41 mouse cellular contexts compared by ENCODE assay signal in the genomic region with DNA sequence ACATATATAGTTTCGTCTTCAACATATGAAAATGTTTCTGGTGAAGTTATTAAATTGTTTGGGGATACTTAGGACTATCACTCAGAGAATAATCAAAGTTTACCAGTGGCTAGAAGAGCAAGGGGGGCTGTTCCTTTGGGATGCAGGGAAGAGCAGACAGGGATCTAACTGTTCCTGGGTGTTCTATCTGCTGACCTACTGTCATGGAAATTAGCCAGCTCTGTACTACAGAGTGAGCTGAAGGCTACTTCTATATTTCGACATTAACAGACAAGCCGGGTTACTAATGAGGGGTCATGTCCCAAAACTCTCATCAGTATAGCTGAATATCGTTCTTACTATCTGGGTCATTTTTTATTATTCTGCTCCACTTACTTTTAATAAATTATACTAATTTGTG. TPM values are rescaled to one million over a fixed set of nuclear protein-coding genes. Genes with fewer than 3 reads are reported as not detected.
DNase-seq lines count a peak whose midpoint lies in the region; ATAC-seq and TF ChIP-seq lines count a peak whose summit lies in the region.
"Had no signal": no experiment of that assay in that cellular context is flagged by ENCODE, and none has a peak within 500 bp of the region (broad histone marks: within the 10 kb centered on the region; RNA-seq: fewer than 3 reads in every experiment).

No protein-coding gene starts in this region.

- 0 out of 2 replicates have a peak, but pooled peaks have one; percentile 30 for ATAC-seq in heart, postnatal 0 days (ENCODE audit: insufficient read depth, low read depth)
- no peak for ATAC-seq in midbrain, embryonic 13.5 days
- ATAC-seq: activated CD4-positive, CD25-positive, alpha-beta regulatory T cell, adult 4 months; forebrain, embryonic 16.5 days; liver, embryonic 12.5 days; liver, postnatal 0 days had no signal

- peak overlapping the region; percentile 61 for H3K4me2 ChIP-seq in heart, postnatal 0 days (ENCODE audit: low read depth, low read length)
- no peak overlapping the region for H3K4me2 ChIP-seq in midbrain, embryonic 13.5 days (replicated peaks)
- H3K4me2 ChIP-seq: embryonic facial prominence, embryonic 13.5 days; hindbrain, embryonic 15.5 days; liver, embryonic 12.5 days; midbrain, embryonic 12.5 days had no signal

- intact Hi-C loops in heart, postnatal 36 days (cut with DNase I) = loop anchor here (10.0 kb wide), 1 partner anchor 169 kb away; no protein-coding TSS in a partner anchor

- H3K4me3 ChIP-seq in heart, postnatal 0 days (ENCODE audit: low read depth, low read length) = peak overlapping the region; percentile 50
- no peak overlapping the region for H3K4me3 ChIP-seq in midbrain, embryonic 13.5 days (replicated peaks)
- H3K4me3 ChIP-seq: embryonic facial prominence, embryonic 13.5 days; forebrain, embryonic 10.5 days; hindbrain, embryonic 10.5 days; hindbrain, embryonic 15.5 days; layer of hippocampus, adult 2 months; liver, embryonic 12.5 days; megakaryocyte, embryonic 14.5 days; midbrain, embryonic 12.5 days had no signal

- 34% methylated on average over 4 of the region's 4 CpGs for WGBS in heart, postnatal 0 days
- WGBS in midbrain, embryonic 13.5 days = 86% methylated on average over 4 of the region's 4 CpGs

- H3K27ac ChIP-seq in heart, postnatal 0 days (ENCODE audit: low read depth) = no peak overlapping the region
- no peak overlapping the region for H3K27ac ChIP-seq in midbrain, embryonic 13.5 days
- H3K27ac ChIP-seq: embryonic facial prominence, embryonic 13.5 days; forebrain, embryonic 10.5 days; hindbrain, embryonic 10.5 days; hindbrain, embryonic 15.5 days; layer of hippocampus, adult 2 months; liver, embryonic 12.5 days; midbrain, embryonic 12.5 days; stomach, postnatal 0 days had no signal

- H3K36me3 ChIP-seq in heart, postnatal 0 days (replicated peaks; ENCODE audit: control insufficient read depth, insufficient read depth, low read length) = no peaks in the 10 kb centered on the region
- no peaks in the 10 kb centered on the region for H3K36me3 ChIP-seq in midbrain, embryonic 13.5 days
- H3K36me3 ChIP-seq: embryonic facial prominence, embryonic 13.5 days; forebrain, embryonic 10.5 days; hindbrain, embryonic 10.5 days; hindbrain, embryonic 15.5 days; liver, embryonic 12.5 days; midbrain, embryonic 12.5 days had no signal

- peak overlapping the region; percentile 62; the same call in 1 of the 2 replicates for H3K9ac ChIP-seq in heart, postnatal 0 days (replicated peaks; ENCODE audit: low read depth, low read length)
- no peak overlapping the region for H3K9ac ChIP-seq in midbrain, embryonic 13.5 days (replicated peaks)
- H3K9ac ChIP-seq: embryonic facial prominence, embryonic 13.5 days; hindbrain, embryonic 15.5 days; liver, embryonic 12.5 days; liver, postnatal 0 days; midbrain, embryonic 12.5 days had no signal

- no peaks in the 10 kb centered on the region for H3K9me3 ChIP-seq in heart, postnatal 0 days (replicated peaks; ENCODE audit: control insufficient read depth, low read length)
- H3K9me3 ChIP-seq in midbrain, embryonic 13.5 days = no peaks in the 10 kb centered on the region
- H3K9me3 ChIP-seq: embryonic facial prominence, embryonic 13.5 days; forebrain, embryonic 10.5 days; hindbrain, embryonic 10.5 days; hindbrain, embryonic 15.5 days; liver, embryonic 12.5 days; megakaryocyte, embryonic 14.5 days; midbrain, embryonic 12.5 days had no signal

- TF ChIP-seq EP300 in heart, postnatal 0 days (IDR thresholded peaks at IDR 0.05; ENCODE audit: low read depth) = no peak

- peak; percentile 54 for DNase-seq in gastrocnemius, adult 18-20 months (ENCODE audit: low spot score)
- DNase-seq in gastrocnemius, postnatal 4 days (ENCODE audit: low spot score in 2 of 2) = no peak
- peak; percentile 7 for DNase-seq in heart, adult 8-10 months (ENCODE audit: low spot score)
- DNase-seq in heart, postnatal 36 days = no peak
- DNase-seq in heart, postnatal 0 days (ENCODE audit: low spot score) = peak; percentile 51
- no peak for DNase-seq in lung, postnatal 36 days
- DNase-seq in kidney, adult 18-20 months = no peak
- DNase-seq: adrenal gland, adult 2 months; adrenal gland, postnatal 36 days; cerebellum, adult 18-20 months; cerebellum, postnatal 10 days; gastrocnemius, postnatal 25 days; kidney, adult 2 months; kidney, postnatal 36 days; left cerebral cortex, postnatal 4 days; liver, postnatal 0 days; lung, postnatal 4 days; thymus, adult 18-20 months; thymus, postnatal 36 days had no signal

- no peaks in the 10 kb centered on the region for H3K27me3 ChIP-seq in heart, postnatal 0 days (ENCODE audit: control insufficient read depth, insufficient read depth, low read length)
- no peaks in the 10 kb centered on the region for H3K27me3 ChIP-seq in midbrain, embryonic 13.5 days
- H3K27me3 ChIP-seq: CH12.LX; embryonic facial prominence, embryonic 13.5 days; hindbrain, embryonic 15.5 days; liver, embryonic 12.5 days; megakaryocyte, embryonic 14.5 days; midbrain, embryonic 12.5 days had no signal

- H3K4me1 ChIP-seq in heart, postnatal 0 days (ENCODE audit: control insufficient read depth, insufficient read depth) = peaks cover 9% of the 10 kb centered on the region
- H3K4me1 ChIP-seq in midbrain, embryonic 13.5 days (replicated peaks) = no peaks in the 10 kb centered on the region
- H3K4me1 ChIP-seq: embryonic facial prominence, embryonic 13.5 days; forebrain, embryonic 10.5 days; hindbrain, embryonic 10.5 days; hindbrain, embryonic 15.5 days; liver, embryonic 12.5 days; megakaryocyte, embryonic 14.5 days; midbrain, embryonic 12.5 days had no signal

- no peak for TF ChIP-seq CTCF in heart, postnatal 0 days (IDR thresholded peaks at IDR 0.05; ENCODE audit: low read depth)

RNA-seq across cellular contexts. Expression of a gene that starts 1.6 kb away (rescaled TPM):
- 100 to 1,000 TPM; 207 to 247 TPM for total RNA-seq in gastrocnemius, adult 18-20 months (2021)
- 100 to 1,000 TPM in 1 of 2 experiments, 10 to 100 TPM in 1; 97.2 to 114 TPM for total RNA-seq in gastrocnemius, postnatal 4 days (2021)
- total RNA-seq in heart, adult 8-10 months (2022) = 10 to 100 TPM; 83.1 to 98.6 (median 87.1) TPM
- total RNA-seq in heart, postnatal 36 days (2021) = 10 to 100 TPM; 76.1 to 78.2 TPM
- total RNA-seq in heart, postnatal 0 days (2014; rRNA removed; ENCODE audit: low replicate concordance) = 23.9 and 29.0 TPM in 2 replicates
- polyA plus RNA-seq in heart, postnatal 0 days (2015; fragmentation: Nextera tagmentation; extraction: Ambion mirVana) = 9.9 and 11.0 TPM in 2 replicates
- not detected in 2 replicates for polyA plus RNA-seq in midbrain, embryonic 13.5 days (2015; fragmentation: Nextera tagmentation; extraction: Ambion mirVana)
- total RNA-seq: CH12.LX; common myeloid progenitor, adult 5-6 weeks; ES-E14; layer of hippocampus, adult 2 months; layer of hippocampus, postnatal 25 days; left cerebral cortex, postnatal 4 days; monocyte, adult 5-6 weeks had no signal
- polyA plus RNA-seq: activated CD4-positive, CD25-positive, alpha-beta regulatory T cell, adult 4 months; adrenal gland, adult 2 months; brain, embryonic 14.5 days; C2C12; embryonic facial prominence, embryonic 13.5 days; forebrain, embryonic 10.5 days; forebrain, embryonic 16.5 days; hindbrain, embryonic 10.5 days; hindbrain, embryonic 15.5 days; intestine, embryonic 14.5 days; liver, embryonic 12.5 days; midbrain, embryonic 12.5 days; neural tube, embryonic 14.5 days; spleen, adult 2 months had no signal

Comparison
In these comparisons a context has a peak if more than half of its experiments do, and no peak if none do; other contexts are left out.
1. DNase-seq: peak in gastrocnemius, adult 18-20 months (single experiment), heart, adult 8-10 months (single experiment) and heart, postnatal 0 days (single experiment); none in gastrocnemius, postnatal 4 days (0 of 2), heart, postnatal 36 days (0 of 2), lung, postnatal 36 days (single experiment) and kidney, adult 18-20 months (single experiment).